Mouse (Mus musculus) E14TG2a.4 (cell line): ENCODE results near the gene Olfr699.

ENCODE experiments used
- H3K27me3 ChIP-seq: 2 replicates; pipeline ENCODE4 v1.6.1; 2014; ENCODE audit warnings: low read length, control low read depth; ENCODE audit not compliant: insufficient read depth
- H3K36me3 ChIP-seq: 2 replicates; pipeline ENCODE4 v1.6.1; 2014; ENCODE audit warnings: low read length, control low read depth; ENCODE audit not compliant: insufficient read depth
- H3K4me1 ChIP-seq: replicated peaks from 2 replicates; pipeline ENCODE4 v1.6.1; 2014; ENCODE audit warnings: low read depth, low read length, control low read depth
- H3K4me3 ChIP-seq: replicated peaks from 2 replicates; pipeline ENCODE4 v1.5.1; 2014; ENCODE audit warnings: mild to moderate bottlenecking, low read length
- H3K9me3 ChIP-seq: 2 replicates; pipeline ENCODE4 v1.6.1; 2014; ENCODE audit warnings: low read length, control low read depth
- CTCF ChIP-seq: conservative IDR thresholded peaks from 2 replicates; pipeline ENCODE4 v1.5.1; 2014; ENCODE audit warnings: low read length
- NANOG ChIP-seq: IDR thresholded peaks from 2 replicates; pipeline ENCODE4 v1.6.1; 2014; ENCODE audit warnings: borderline replicate concordance, low read length, mixed read lengths
- POU5F1 ChIP-seq: IDR thresholded peaks from 2 replicates; pipeline ENCODE4 v1.6.1; 2014; ENCODE audit warnings: low read length, borderline replicate concordance

Olfr699 gene

GRCm38 (mm10) chr7:106745811-106746210 lies 47.2 kb downstream of the Olfr699 start:
- no peaks in the 10 kb centered on the region; the same call in 1 of the 2 replicates for H3K36me3 ChIP-seq
- no peaks in the 10 kb centered on the region for H3K27me3 ChIP-seq
- TF ChIP-seq CTCF = no peak
- TF ChIP-seq NANOG = no peak
- TF ChIP-seq POU5F1 = no peak
- H3K4me3 ChIP-seq = no peak overlapping the region
- H3K9me3 ChIP-seq = peaks cover 30% of the 10 kb centered on the region
- peaks cover 10% of the 10 kb centered on the region for H3K4me1 ChIP-seq

- Histone ChIP-seq H3K9me3 (peaks cover 20% of the 10 kb centered on the region), H3K4me1 (peaks cover 10% of the 10 kb centered on the region), H3K4me3 (no peak within 1 kb of the TSS), H3K36me3 (no peaks in the 10 kb centered on the region), H3K27me3 (no peaks in the 10 kb centered on the region)
- TF ChIP-seq POU5F1 (no peak), NANOG (no peak), CTCF (no peak)
Observed at GRCm38 (mm10) chr7:106742343-106742742, 50.7 kb downstream of the Olfr699 start, which contains the start of gene Olfr697. Gene Olfr697 (minus strand): TSS chr7:106742443.
